Mouse (Mus musculus): Measurements from ENCODE around the gene Csmd2. TPM values are rescaled to one million over a fixed set of nuclear protein-coding genes. Genes with fewer than 3 reads are reported as not detected.

The Csmd2 gene
- total RNA-seq (2022) = 1 to 10 TPM in 3 of 4 experiments, under 1 TPM in 1; 0.92 to 2.9 (median 1.5) TPM

GRCm38 (mm10) chr4:127987784-127988455 is at the start of gene Csmd2:
Csmd2 (plus strand) TSS chr4:127987857.
- no peak for DNase-seq

DNA sequence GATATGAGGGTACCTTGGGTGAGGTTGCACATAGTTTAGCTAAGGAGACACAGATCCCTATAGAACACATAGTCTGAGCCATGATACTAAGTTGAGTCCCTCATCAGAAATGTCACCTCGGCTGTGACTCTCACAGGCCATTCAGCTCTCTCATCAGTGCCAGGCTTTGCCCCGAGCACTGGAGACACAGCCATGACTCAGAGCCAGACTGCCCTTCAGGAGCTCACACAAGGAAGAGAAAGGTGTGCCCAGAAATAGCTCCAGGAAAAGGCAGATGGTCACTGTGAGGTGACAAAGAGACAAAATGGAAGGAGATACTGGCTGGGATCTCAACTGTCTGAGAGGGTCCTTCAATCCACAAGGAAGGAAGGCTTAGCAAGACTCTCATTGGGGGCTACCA is 40.0 kb upstream of the Csmd2 start:
- no peak for DNase-seq

DNA sequence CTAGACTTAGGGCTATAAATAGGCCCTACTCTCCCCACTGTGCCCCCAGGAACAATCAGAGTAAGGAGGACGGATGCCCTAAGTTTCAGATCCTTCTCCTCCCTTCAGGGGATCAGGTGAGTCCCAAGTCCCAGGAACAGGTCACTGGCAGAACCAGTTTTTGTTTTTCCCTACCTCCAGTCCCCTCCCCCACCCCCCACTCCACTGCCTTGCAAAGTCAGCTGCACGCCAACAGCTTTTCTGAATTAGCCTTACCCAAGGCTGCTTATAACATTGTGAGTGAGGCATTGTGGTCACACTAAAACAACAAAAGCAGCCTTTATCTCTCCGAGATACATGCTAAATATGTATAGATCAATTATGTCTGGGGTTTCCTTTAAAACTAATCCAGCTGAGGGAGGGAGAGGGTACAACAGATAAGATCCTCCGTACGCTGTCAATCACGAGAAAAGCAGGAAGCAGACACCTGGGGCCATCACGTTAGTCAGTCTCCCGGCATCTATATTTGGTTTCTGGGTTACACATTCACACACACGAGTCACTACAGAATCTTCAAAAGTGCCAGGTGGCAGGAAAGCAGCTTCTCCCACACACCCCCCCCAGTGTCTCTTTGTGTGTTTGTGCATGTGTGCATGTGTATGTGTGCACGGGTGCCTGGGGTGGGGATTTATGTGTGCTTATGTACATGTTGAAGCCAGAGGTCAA is 34.5 kb upstream of the Csmd2 start:
- no peak for DNase-seq

GRCm38 (mm10) chr4:127969101-127969500 is 18.6 kb upstream of the Csmd2 start:
- DNase-seq = no peak

- DNase-seq = no peak
Observed at GRCm38 (mm10) chr4:127970018-127970421, 17.6 kb upstream of the Csmd2 start.

DNA sequence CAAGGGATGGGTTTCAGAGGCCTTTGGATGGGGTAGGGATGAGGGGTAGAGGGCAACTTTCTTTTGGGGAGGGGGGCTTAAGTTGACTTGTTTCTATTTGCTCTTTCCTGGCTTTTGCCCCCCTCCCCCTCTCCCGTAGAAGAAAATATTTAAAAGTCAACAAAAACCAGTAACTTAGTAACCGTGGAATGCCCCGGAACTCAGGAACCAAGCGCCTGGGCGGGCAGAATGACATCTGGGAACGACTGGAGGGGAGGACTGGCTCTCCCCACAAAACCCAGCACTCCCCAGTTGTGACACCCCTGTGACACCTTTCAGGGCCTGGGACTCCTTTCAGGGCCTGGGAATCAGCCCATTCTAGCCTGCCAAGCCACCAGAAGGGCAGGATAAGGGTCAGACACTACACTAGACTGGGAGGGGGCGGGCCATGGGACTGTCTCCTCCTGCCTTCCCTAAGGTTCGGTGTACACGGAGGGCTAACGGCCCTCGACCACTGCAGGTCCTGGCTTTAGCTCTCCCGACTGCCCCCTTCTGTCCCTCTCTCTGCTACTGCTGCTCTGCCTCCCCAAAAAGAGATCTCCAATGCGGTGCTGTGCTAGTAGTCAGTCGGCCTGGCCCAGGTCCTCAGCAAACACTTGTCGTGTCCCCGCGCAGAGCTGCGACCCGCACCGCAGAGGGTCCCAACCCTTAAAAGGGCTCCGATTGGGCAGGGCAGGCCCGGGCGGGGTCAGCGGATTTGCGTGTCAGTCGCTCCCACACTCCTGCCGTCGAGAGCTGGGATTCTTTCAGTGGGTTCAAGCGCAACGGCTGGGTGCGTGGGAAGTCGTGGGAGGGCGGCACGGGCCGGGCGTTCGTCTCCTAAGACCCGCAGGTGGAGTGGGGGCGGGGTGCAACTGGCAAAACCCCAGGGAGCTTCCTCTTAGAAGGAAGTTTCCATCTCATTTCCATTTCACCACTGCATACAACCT is 16.5 kb upstream of the Csmd2 start, which contains the start of gene CK137956:
TSS of gene CK137956 (minus strand) at position 51 of the 968 bp plus-strand sequence.
- no peak for DNase-seq

DNA sequence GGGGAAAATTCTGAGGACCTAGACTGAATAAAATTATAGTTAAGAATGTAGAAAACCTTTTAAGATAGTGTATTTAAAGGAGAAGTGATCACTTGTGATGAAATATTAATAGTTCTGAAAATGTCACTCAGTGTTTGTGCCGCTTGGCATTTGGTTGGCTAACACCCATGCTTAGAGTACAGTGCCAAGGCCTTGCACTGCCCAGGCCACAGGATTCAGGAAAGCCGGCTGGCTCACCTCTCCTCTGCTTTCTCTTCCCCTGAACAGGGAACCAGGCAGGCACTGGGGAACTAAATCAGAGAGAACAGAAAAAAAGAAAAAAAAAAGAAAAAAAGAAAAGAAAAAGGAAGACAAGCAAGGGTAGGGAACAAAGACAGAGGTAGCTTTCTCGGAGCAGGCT is 14.7 kb upstream of the Csmd2 start:
- no peak for DNase-seq

- DNase-seq = no peak
Observed at GRCm38 (mm10) chr4:127981125-127981524, 6.5 kb upstream of the Csmd2 start.

- no peak for DNase-seq
Observed at GRCm38 (mm10) chr4:127984426-127984825, 3.2 kb upstream of the Csmd2 start.

DNA sequence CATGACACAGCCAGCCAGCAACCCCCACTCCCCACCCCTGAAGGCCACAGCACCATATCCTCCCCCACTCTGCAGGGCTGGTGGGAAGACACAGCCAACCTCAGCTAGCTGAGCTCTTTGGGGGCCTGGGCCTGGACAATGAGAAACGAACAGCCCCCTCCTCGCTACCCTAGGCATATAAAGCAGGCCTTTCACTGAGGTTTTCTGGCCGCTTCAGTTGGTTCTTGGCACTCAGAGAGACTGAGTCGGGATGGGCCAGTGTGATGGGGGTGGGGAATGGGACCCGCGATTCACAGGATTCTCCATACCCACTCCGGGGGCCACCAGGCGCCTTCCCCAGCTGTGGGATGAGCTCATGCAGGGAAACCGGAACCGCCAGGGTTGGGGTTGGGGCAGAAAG is 1.8 kb upstream of the Csmd2 start:
- no peak for DNase-seq

DNA sequence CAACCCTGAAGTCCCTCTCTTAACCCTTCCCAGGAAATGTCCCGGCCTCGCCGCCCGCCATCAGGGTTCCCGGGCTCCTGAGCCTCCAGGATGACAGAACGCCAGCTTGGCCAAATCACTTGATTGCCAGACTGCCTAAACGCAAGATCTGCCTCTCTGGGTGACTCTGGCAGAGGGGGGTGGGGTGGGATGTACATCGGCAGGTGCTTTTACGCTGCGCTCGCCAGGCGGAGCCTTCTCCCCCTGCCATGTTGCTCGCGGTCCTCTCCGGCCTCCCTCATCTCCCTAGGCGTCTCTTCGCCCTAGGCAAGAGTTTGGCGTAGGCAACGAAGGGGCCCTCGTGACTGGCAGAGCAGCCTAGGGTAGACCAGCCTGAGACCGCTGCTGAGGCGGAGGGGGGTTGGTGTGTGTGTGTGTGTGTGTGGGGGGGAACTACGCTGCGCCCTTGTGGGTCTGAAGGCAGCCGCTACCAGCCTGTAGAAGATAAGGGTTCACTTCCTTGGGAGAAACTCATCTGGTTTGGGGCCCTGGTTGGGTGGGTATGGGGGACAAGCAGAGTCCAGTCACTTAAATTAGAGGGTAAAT is 1.1 kb upstream of the Csmd2 start:
- no peak for DNase-seq

DNA sequence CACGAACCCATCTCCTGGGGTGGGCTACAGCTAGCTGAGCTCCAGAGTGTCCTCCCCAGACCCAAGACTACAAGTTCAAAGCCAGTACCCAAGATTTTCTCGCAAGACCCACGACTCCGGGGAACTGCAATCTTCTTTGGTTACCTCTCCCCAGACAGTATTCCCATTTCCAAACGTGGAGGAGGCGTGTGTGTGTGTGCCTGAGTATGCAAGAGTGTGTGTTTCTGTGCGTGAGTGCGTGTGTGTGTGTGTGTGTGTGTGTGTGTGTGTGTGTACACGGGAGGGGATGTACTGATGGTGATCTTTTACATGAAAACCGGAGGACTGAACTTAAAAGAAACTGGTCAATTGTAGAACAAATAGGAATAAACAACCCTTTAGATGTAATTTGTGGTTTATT is 387 bp upstream of the Csmd2 start:
- DNase-seq = no peak

DNA sequence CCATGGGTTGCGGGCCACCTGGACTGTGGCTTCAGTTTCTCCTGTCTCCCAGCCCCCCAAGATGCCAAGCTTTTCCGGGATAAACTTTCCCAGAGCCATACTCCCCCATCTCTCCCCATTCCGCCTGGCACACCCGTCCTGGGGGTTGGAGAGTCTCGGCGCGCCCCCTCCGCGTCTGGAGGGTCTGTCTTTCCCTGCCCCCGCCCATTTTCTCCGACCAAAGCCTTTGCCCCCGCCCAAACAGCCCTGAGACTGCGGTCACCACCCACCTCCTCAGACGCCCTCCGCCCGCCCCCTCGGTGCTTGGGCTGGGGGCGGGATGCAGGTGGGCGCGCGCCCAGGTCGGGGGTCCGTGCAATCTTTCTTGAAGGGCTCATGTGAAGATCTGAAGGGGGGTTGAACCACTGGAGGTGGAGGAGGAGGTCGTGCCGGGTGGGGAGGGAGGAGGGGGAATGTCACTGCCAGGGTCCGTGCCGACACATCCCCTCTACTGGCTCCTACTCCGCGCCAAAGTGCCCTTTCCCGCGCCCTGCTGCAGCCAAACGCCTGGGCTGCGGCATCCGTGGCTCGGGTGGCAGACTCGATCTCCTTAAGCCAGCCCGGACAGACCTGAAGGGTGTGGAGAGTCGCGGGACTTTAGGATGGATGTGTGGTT is 996 bp downstream of the Csmd2 start:
- no peak for DNase-seq

GRCm38 (mm10) chr4:127989347-127989995 is 1.8 kb downstream of the Csmd2 start:
- no peak for DNase-seq

- no peak for DNase-seq
Observed at GRCm38 (mm10) chr4:127999281-127999680, 11.6 kb downstream of the Csmd2 start.

- no peak for DNase-seq
Observed at GRCm38 (mm10) chr4:128002638-128003101, 15.0 kb downstream of the Csmd2 start.

DNA sequence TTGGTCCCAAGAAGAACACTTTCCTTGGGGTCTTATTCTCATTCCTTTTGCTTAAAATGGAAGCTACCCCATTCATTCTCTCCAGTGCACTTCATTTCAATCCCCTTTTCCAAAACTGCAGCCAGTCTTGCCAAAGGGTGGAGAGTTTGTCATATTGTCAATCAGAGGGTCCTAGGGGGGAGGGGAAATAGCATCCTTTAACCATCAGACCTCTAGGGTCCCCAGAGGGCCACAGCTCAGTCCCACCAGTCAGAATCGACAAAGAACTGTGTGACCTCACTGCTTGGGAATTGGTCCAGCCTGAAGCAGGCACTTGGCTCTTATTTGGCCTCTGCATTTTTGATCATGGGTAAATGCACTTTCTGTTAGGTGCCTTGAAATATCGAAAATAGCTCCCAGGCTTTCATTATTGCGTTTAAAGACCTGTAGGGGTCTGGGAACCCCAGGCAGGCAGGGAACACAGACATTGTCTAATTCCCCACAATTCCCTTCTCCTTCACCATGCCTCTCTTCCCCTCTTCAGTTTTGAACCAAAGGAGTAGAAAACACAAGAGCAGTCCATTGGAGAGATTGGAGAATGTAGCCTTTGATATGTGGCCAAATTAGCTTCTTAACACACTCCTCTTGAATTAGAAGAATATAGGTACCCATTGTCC is 17.3 kb downstream of the Csmd2 start:
- DNase-seq = no peak

DNA sequence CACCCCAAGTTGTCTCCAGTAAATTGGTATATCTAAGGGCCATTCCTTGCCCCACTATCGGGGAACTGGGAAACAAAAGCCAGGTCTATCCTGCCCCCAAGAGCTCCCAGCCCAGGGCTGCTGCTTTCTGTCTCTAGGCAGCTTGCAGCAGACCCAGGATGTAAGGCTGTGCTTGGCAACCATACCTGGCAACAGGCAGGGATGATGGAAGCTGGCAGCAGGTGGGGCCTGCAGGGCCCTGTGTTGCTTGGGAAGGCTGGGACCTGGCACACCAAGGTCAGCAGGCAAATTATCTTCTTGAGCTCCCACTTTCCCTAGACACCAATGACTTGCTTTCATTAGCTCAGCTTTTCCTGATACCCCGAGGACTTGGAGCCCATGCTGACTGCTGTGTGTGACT is 31.8 kb downstream of the Csmd2 start:
- no peak for DNase-seq

- DNase-seq = no peak
Observed at GRCm38 (mm10) chr4:128028294-128028693, 40.6 kb downstream of the Csmd2 start.

GRCm38 (mm10) chr4:128041901-128042300 is 54.2 kb downstream of the Csmd2 start:
- no peak for DNase-seq

GRCm38 (mm10) chr4:128042626-128043025 is 55.0 kb downstream of the Csmd2 start:
- peak; percentile 2 for DNase-seq
